Mouse (Mus musculus) neural tube, embryonic 14.5 days (tissue): ENCODE results near the gene Hsd17b2. TPM values are rescaled to one million over a fixed set of nuclear protein-coding genes. Genes with fewer than 3 reads are reported as not detected.
"Not testable (repeated sequence)": the region's sequence is repeated elsewhere in the genome, so short reads cannot be mapped to it uniquely, and the experiment has no call there.

Experiments used
- ATAC-seq: fragments of 200-750 bp; cut with Nextera tagmentation; 2 replicates; pipeline ENCODE4 v1.8.0; 2017; ENCODE audit warnings: low read depth, mild to moderate bottlenecking, moderate TSS enrichment, moderate library complexity
- H3K27ac ChIP-seq: fragments of 300-500 bp; sonication (generic); 2 replicates; pipeline ENCODE4 v1.5.1; 2014; ENCODE audit warnings: low read depth, mild to moderate bottlenecking, control low read depth, low read length, moderate library complexity, mixed read lengths
- H3K27me3 ChIP-seq: fragments of 300-500 bp; sonication (generic); 2 replicates; pipeline ENCODE4 v1.6.1; 2014; ENCODE audit warnings: low read length; ENCODE audit not compliant: control insufficient read depth, insufficient read depth
- H3K36me3 ChIP-seq: fragments of 300-500 bp; sonication (generic); 2 replicates; pipeline ENCODE4 v1.6.1; 2014; ENCODE audit warnings: low read length, mixed read lengths; ENCODE audit not compliant: control insufficient read depth, insufficient read depth
- H3K4me1 ChIP-seq: fragments of 300-500 bp; sonication (generic); 2 replicates; pipeline ENCODE4 v1.6.1; 2014; ENCODE audit warnings: low read length; ENCODE audit not compliant: control insufficient read depth, insufficient read depth
- H3K4me2 ChIP-seq: fragments of 300-500 bp; sonication (generic); 2 replicates; pipeline ENCODE4 v1.6.1; 2014; ENCODE audit warnings: mild to moderate bottlenecking, low read depth, low read length, control low read depth
- H3K4me3 ChIP-seq: fragments of 300-500 bp; sonication (generic); 2 replicates; pipeline ENCODE4 v1.5.1; 2014; ENCODE audit warnings: low read depth, low read length, control low read depth, mixed read lengths
- H3K9ac ChIP-seq: fragments of 300-500 bp; sonication (generic); replicated peaks from 2 replicates; pipeline ENCODE4 v1.6.1; 2014; ENCODE audit warnings: low read depth, mild to moderate bottlenecking, control low read depth, low read length, mixed read lengths
- H3K9me3 ChIP-seq: fragments of 300-500 bp; sonication (generic); 2 replicates; pipeline ENCODE4 v1.6.1; 2016; ENCODE audit warnings: low read length; ENCODE audit not compliant: control insufficient read depth
- WGBS: fragments of 180-500 bp; shearing (Covaris S2); extraction: QIAGEN DNeasy Blood & Tissue Kit; methylation state at CpG from one replicate; pipeline ENCODE4 v1.1.7; 2014; 5-methylcytosine and 5-hydroxymethylcytosine counted together
- polyA plus RNA-seq: library from polyadenylated mRNA; unstranded; fragments of >200 nt; fragmentation: Nextera tagmentation; extraction: Ambion mirVana; gene quantifications from 2 replicates; pipeline ENCODE4 v1.2.1, GENCODE M21; 2014

Gene Hsd17b2
- polyA plus RNA-seq, 1 experiment from 2014 or later = 0.36 TPM

- Histone ChIP-seq H3K36me3 (no peaks in the 10 kb centered on the region), H3K4me3 (no peak overlapping the region), H3K9me3 (no peaks in the 10 kb centered on the region), H3K4me2 (no peak overlapping the region), H3K9ac (no peak overlapping the region), H3K27ac (no peak overlapping the region), H3K4me1 (no peaks in the 10 kb centered on the region), H3K27me3 (no peaks in the 10 kb centered on the region)
- 60% methylated on average over 5 of the region's 5 CpGs for WGBS
- no peak for ATAC-seq
Observed at GRCm38 (mm10) chr8:117727561-117727960, 25.9 kb downstream of the Hsd17b2 start.

DNA sequence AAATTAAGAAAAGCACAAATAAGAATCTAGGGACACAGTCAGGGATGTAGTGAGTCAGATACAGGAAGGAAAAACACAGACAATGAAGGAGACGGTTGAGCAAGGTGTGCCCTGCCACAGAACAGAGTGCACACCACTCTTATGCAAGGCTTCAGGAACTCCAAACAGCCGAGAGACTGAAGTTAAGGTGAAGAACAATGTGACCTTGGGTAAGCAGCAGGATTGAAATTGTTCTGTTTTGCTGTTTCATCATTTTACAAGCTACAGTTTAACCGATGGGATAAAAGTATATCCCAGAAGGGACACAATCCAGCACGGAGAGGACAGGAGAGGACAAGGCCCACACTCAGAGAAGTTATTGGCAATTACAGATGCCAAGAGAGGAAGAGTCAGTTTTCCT lies 26.5 kb downstream of the Hsd17b2 start:
- Histone ChIP-seq H3K4me3 (no peak overlapping the region), H3K27me3 (no peaks in the 10 kb centered on the region), H3K27ac (no peak overlapping the region), H3K36me3 (no peaks in the 10 kb centered on the region), H3K4me2 (no peak overlapping the region), H3K9me3 (no peaks in the 10 kb centered on the region), H3K4me1 (no peaks in the 10 kb centered on the region), H3K9ac (no peak overlapping the region)
- WGBS = 83% methylated on average over 4 of the region's 4 CpGs
- no peak for ATAC-seq

GRCm38 (mm10) chr8:117730980-117731379 lies 29.3 kb downstream of the Hsd17b2 start:
- 61% methylated on average over 10 of the region's 10 CpGs for WGBS
- Histone ChIP-seq H3K27me3 (no peaks in the 10 kb centered on the region), H3K9me3 (no peaks in the 10 kb centered on the region), H3K4me2 (no peak overlapping the region), H3K36me3 (no peaks in the 10 kb centered on the region), H3K4me1 (no peaks in the 10 kb centered on the region), H3K4me3 (no peak overlapping the region), H3K27ac (no peak overlapping the region), H3K9ac (no peak overlapping the region)
- ATAC-seq = no peak

DNA sequence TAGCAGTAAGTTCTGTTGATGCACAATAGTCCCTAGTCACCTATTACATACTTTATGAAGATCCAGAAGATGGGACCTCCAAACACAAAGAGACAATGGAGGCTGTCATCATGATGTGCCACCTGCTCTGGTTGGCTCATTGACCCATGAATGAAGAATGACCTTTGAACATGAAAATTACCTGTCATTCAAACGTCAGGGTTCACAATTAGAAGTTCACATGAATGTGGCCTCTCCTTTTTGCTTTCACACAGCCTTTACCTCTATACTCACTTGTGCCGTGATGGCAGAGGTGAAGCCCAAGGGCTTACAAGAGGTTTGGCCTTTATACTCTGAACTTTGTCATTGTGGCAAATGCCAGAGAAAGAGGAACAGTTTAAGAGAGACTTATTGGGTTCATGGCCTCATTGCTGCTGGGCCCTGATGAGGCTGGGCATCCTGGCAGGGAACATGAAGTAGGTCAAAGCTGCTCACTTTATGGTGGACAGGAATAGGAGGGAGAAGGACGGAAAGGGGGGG lies 35.0 kb downstream of the Hsd17b2 start:
- Histone ChIP-seq H3K4me2 (no peak overlapping the region), H3K9ac (no peak overlapping the region), H3K27me3 (no peaks in the 10 kb centered on the region), H3K27ac (no peak overlapping the region), H3K36me3 (no peaks in the 10 kb centered on the region), H3K4me1 (no peaks in the 10 kb centered on the region), H3K4me3 (no peak overlapping the region), H3K9me3 (no peaks in the 10 kb centered on the region)
- ATAC-seq = no peak
- 75% methylated on average over 3 of the region's 3 CpGs for WGBS

- H3K4me2 ChIP-seq, H3K9me3 ChIP-seq, H3K27ac ChIP-seq, H3K9ac ChIP-seq, H3K4me3 ChIP-seq, H3K27me3 ChIP-seq, ATAC-seq, H3K36me3 ChIP-seq, H3K4me1 ChIP-seq: not testable (repeated sequence)
- WGBS = 79% methylated on average over 1 of the region's 1 CpGs
Observed at GRCm38 (mm10) chr8:117738206-117738605, 36.5 kb downstream of the Hsd17b2 start.

- ATAC-seq = no peak
- Histone ChIP-seq H3K4me1 (no peaks in the 10 kb centered on the region), H3K27ac (no peak overlapping the region), H3K9ac (no peak overlapping the region), H3K4me3 (no peak overlapping the region), H3K4me2 (no peak overlapping the region), H3K27me3 (no peaks in the 10 kb centered on the region), H3K36me3 (no peaks in the 10 kb centered on the region), H3K9me3 (no peaks in the 10 kb centered on the region)
- 92% methylated on average over 5 of the region's 5 CpGs for WGBS
Observed at GRCm38 (mm10) chr8:117740387-117740998, 38.8 kb downstream of the Hsd17b2 start.

GRCm38 (mm10) chr8:117742431-117743012 lies 40.8 kb downstream of the Hsd17b2 start:
- H3K27ac ChIP-seq = no peak overlapping the region

DNA sequence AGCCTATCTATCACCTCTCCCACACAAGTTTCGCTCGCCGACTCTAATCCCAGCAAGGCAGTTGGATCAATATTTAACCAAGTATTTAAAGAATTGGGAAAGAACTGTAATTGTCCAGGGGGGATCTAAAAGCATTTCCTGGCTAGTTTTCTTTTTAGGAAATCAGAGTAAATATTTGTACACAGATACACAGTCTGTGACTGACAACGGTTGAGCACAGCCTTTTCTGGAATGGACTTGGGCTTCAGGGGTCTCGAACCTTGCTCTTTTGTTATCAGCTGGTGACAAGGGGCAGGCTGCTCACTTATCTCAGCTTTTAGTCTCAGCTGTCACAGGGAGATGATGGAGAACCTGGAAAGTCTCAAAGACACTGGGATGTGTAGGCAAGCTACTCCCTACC lies 44.9 kb downstream of the Hsd17b2 start:
- Histone ChIP-seq H3K27me3 (no peaks in the 10 kb centered on the region), H3K4me2 (no peak overlapping the region), H3K4me3 (no peak overlapping the region), H3K27ac (no peak overlapping the region), H3K9me3 (no peaks in the 10 kb centered on the region), H3K9ac (no peak overlapping the region), H3K4me1 (no peaks in the 10 kb centered on the region), H3K36me3 (no peaks in the 10 kb centered on the region)
- WGBS = 87% methylated on average over 5 of the region's 5 CpGs
- ATAC-seq = no peak

More at GRCm38 (mm10) chr8:117742431-117743012, 40.8 kb downstream of the Hsd17b2 start:
- no peak overlapping the region for H3K4me2 ChIP-seq
- ATAC-seq = no peak
- no peaks in the 10 kb centered on the region for H3K4me1 ChIP-seq
- H3K9ac ChIP-seq = no peak overlapping the region
- no peaks in the 10 kb centered on the region for H3K9me3 ChIP-seq
- 61% methylated on average over 15 of the region's 15 CpGs for WGBS
- no peaks in the 10 kb centered on the region for H3K27me3 ChIP-seq
- H3K36me3 ChIP-seq = no peaks in the 10 kb centered on the region
- no peak overlapping the region for H3K4me3 ChIP-seq

GRCm38 (mm10) chr8:117747428-117747827 lies 45.7 kb downstream of the Hsd17b2 start:
- H3K4me1 ChIP-seq = no peaks in the 10 kb centered on the region
- no peak overlapping the region for H3K4me2 ChIP-seq
- ATAC-seq = no peak
- H3K9ac ChIP-seq = no peak overlapping the region
- WGBS = 53% methylated on average over 2 of the region's 2 CpGs
- H3K4me3 ChIP-seq = no peak overlapping the region
- H3K27me3 ChIP-seq = no peaks in the 10 kb centered on the region
- no peak overlapping the region for H3K27ac ChIP-seq
- H3K9me3 ChIP-seq = no peaks in the 10 kb centered on the region
- no peaks in the 10 kb centered on the region for H3K36me3 ChIP-seq
